Mouse (Mus musculus) cortical plate, adult 2 months (tissue): ENCODE results near the gene Tmem259.

ENCODE experiments used
- CTCF ChIP-seq: fragments of 200-500 bp; IDR thresholded peaks from 2 replicates; pipeline ENCODE4 v1.5.1; 2011; ENCODE audit warnings: mild to moderate bottlenecking, control low read depth, low read length; ENCODE audit not compliant: insufficient read depth; ENCODE audit errors: extremely low read depth
- POLR2A ChIP-seq: fragments of 200-500 bp; IDR thresholded peaks from 2 replicates; pipeline ENCODE4 v1.6.1; 2011; ENCODE audit warnings: mild to moderate bottlenecking, low read length, control low read depth; ENCODE audit not compliant: insufficient read depth; ENCODE audit errors: extremely low read depth

GRCm38 (mm10) chr10:79997819-79998218 is 13.7 kb upstream of the Tmem259 start:
- TF ChIP-seq CTCF (no peak), POLR2A (no peak)
